In the genomic region with DNA sequence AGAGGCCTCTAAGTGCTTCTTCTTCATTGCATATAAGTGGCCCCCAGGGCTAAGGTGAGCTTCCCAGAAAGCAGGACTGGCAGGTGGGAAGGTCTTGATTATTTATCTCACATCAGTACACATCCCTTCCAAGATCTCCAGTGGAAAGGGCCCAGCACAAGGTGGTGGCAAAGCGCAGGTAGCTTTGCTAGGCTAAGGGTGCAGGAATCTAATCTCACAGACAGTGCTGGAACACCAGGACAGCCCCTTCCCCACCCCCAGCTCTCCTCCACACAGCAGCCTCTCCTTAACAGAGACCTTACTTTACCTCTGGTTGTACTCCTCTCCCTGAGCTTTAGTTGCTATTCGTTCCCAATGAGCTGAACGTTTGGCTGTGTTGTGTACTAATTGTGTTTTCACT, we compare ENCODE assay signal across 15 mouse cellular contexts.
"Had no signal": no experiment of that assay in that cellular context is flagged by ENCODE, and none has a peak within 500 bp of the region (broad histone marks: within the 10 kb centered on the region; RNA-seq: fewer than 3 reads in every experiment).

No protein-coding gene starts in this region.

- H3K4me3 ChIP-seq: neural tube, embryonic 15.5 days; stomach, embryonic 15.5 days had no signal

- H3K36me3 ChIP-seq: neural tube, embryonic 15.5 days; stomach, embryonic 15.5 days had no signal

- H3K9ac ChIP-seq: neural tube, embryonic 15.5 days; stomach, embryonic 15.5 days had no signal

- DNase-seq: retina, postnatal 1 day; right cerebral cortex, adult 18-20 months; right cerebral cortex, postnatal 14 days; right cerebral cortex, postnatal 25 days; right cerebral cortex, postnatal 4 days; spleen, adult 18-20 months; thymus, adult 18-20 months; thymus, adult 2 months; thymus, postnatal 14 days; thymus, postnatal 25 days; thymus, postnatal 36 days; thymus, postnatal 4 days had no signal

- H3K9me3 ChIP-seq: neural tube, embryonic 15.5 days; stomach, embryonic 15.5 days had no signal

- H3K4me1 ChIP-seq: neural tube, embryonic 15.5 days; stomach, embryonic 15.5 days had no signal

- H3K4me2 ChIP-seq: neural tube, embryonic 15.5 days; stomach, embryonic 15.5 days had no signal

- H3K27me3 ChIP-seq: neural tube, embryonic 15.5 days; stomach, embryonic 15.5 days had no signal

- H3K27ac ChIP-seq: neural tube, embryonic 15.5 days; stomach, embryonic 15.5 days; stomach, postnatal 0 days had no signal
